Mouse (Mus musculus) brain, embryonic 18.5 days (tissue): ENCODE measurements around the gene Auts2.

ENCODE experiments used
- DNase-seq: peaks from one replicate; pipeline ENCODE4 v3.0.0-alpha.2; 2012; ENCODE audit warnings: low read depth, low spot score

Gene Auts2

GRCm38 (mm10) chr5:131843766-131844518 lies 699.2 kb downstream of the Auts2 start:
- no peak for DNase-seq

GRCm38 (mm10) chr5:131839657-131840315 lies 703.4 kb downstream of the Auts2 start:
- no peak for DNase-seq

GRCm38 (mm10) chr5:131839023-131839422 lies 704.1 kb downstream of the Auts2 start:
- no peak for DNase-seq

- DNase-seq: no peak
Observed at GRCm38 (mm10) chr5:131838064-131838463, 705.1 kb downstream of the Auts2 start.

GRCm38 (mm10) chr5:131836014-131836735 lies 707.0 kb downstream of the Auts2 start:
- no peak for DNase-seq

GRCm38 (mm10) chr5:131832891-131833876 lies 710.0 kb downstream of the Auts2 start:
- no peak for DNase-seq

GRCm38 (mm10) chr5:131830111-131830510 lies 713.0 kb downstream of the Auts2 start:
- no peak for DNase-seq

- no peak for DNase-seq
Observed at GRCm38 (mm10) chr5:131829248-131829647, 713.9 kb downstream of the Auts2 start.

- DNase-seq: no peak
Observed at GRCm38 (mm10) chr5:131828607-131829006, 714.5 kb downstream of the Auts2 start.

- DNase-seq: no peak
Observed at GRCm38 (mm10) chr5:131826362-131827261, 716.5 kb downstream of the Auts2 start.

- no peak for DNase-seq
Observed at GRCm38 (mm10) chr5:131825421-131825820, 717.7 kb downstream of the Auts2 start.

- DNase-seq: peak; percentile 46
Observed at GRCm38 (mm10) chr5:131824197-131824991, 718.8 kb downstream of the Auts2 start.

- no peak for DNase-seq
Observed at GRCm38 (mm10) chr5:131821461-131821860, 721.7 kb downstream of the Auts2 start.

- DNase-seq: no peak
Observed at GRCm38 (mm10) chr5:131819251-131819691, 723.9 kb downstream of the Auts2 start.

GRCm38 (mm10) chr5:131815498-131815897 lies 727.6 kb downstream of the Auts2 start:
- DNase-seq: no peak

GRCm38 (mm10) chr5:131814503-131815003 lies 728.6 kb downstream of the Auts2 start:
- DNase-seq: no peak

GRCm38 (mm10) chr5:131813952-131814502 lies 729.1 kb downstream of the Auts2 start:
- DNase-seq: no peak

- DNase-seq: no peak
Observed at GRCm38 (mm10) chr5:131813331-131813781, 729.8 kb downstream of the Auts2 start.
